Mouse (Mus musculus) hindbrain, embryonic 13.5 days (tissue): ENCODE data around the gene Zfp64. TPM values are rescaled to one million over a fixed set of nuclear protein-coding genes. Genes with fewer than 3 reads are reported as not detected.

Experiments
- ATAC-seq: fragments of 200-750 bp; cut with Nextera tagmentation; 2 replicates; pipeline ENCODE4 v1.8.0; 2017; ENCODE audit warnings: moderate TSS enrichment; ENCODE audit not compliant: low FRiP score
- H3K27ac ChIP-seq: fragments of 300-500 bp; sonication (generic); 2 replicates; pipeline ENCODE4 v1.5.1; 2015; ENCODE audit warnings: inconsistent platforms, mild to moderate bottlenecking, moderate library complexity
- H3K27me3 ChIP-seq: fragments of 300-500 bp; sonication (generic); 2 replicates; pipeline ENCODE4 v1.6.1; 2015; ENCODE audit warnings: mild to moderate bottlenecking, inconsistent platforms
- H3K36me3 ChIP-seq: fragments of 300-500 bp; sonication (generic); 2 replicates; pipeline ENCODE4 v1.6.1; 2015; ENCODE audit warnings: mild to moderate bottlenecking, inconsistent platforms
- H3K4me1 ChIP-seq: fragments of 300-500 bp; sonication (generic); replicated peaks from 2 replicates; pipeline ENCODE4 v1.6.1; 2015; ENCODE audit warnings: inconsistent platforms
- H3K4me2 ChIP-seq: fragments of 300-500 bp; sonication (generic); 2 replicates; pipeline ENCODE4 v1.6.1; 2015; ENCODE audit warnings: inconsistent platforms, mild to moderate bottlenecking, moderate library complexity
- H3K4me3 ChIP-seq: fragments of 300-500 bp; sonication (generic); 2 replicates; pipeline ENCODE4 v1.5.1; 2015; ENCODE audit warnings: mild to moderate bottlenecking, inconsistent platforms
- H3K9ac ChIP-seq: fragments of 300-500 bp; sonication (generic); 2 replicates; pipeline ENCODE4 v1.6.1; 2015; ENCODE audit warnings: mild to moderate bottlenecking, inconsistent platforms
- H3K9me3 ChIP-seq: fragments of 300-500 bp; sonication (generic); 2 replicates; pipeline ENCODE4 v1.6.1; 2016; ENCODE audit warnings: inconsistent platforms
- WGBS: fragments of 180-500 bp; shearing (Covaris S2); methylation state at CpG from one replicate; pipeline ENCODE4 v1.1.7; 2015; 5-methylcytosine and 5-hydroxymethylcytosine counted together
- polyA plus RNA-seq: library from polyadenylated mRNA; unstranded; fragments of >200 nt; fragmentation: Nextera tagmentation; extraction: Ambion mirVana; gene quantifications from 2 replicates; pipeline ENCODE4 v1.2.1, GENCODE M21; 2015

Zfp64 gene
- polyA plus RNA-seq, 1 experiment from 2014 or later = 28.7 TPM

- Histone ChIP-seq H3K4me2 (no peak overlapping the region), H3K9ac (no peak overlapping the region), H3K27ac (peak overlapping the region; percentile 70), H3K36me3 (peaks cover 75% of the 10 kb centered on the region), H3K9me3 (no peaks in the 10 kb centered on the region), H3K27me3 (no peaks in the 10 kb centered on the region), H3K4me1 (no peaks in the 10 kb centered on the region), H3K4me3 (no peak overlapping the region)
- 67% methylated on average over 10 of the region's 10 CpGs for WGBS
- ATAC-seq = no peak
Measured at GRCm38 (mm10) chr2:168939261-168939933, 16.0 kb downstream of the Zfp64 start.

- H3K9ac ChIP-seq = no peak overlapping the region
- no peaks in the 10 kb centered on the region for H3K4me1 ChIP-seq
- no peaks in the 10 kb centered on the region for H3K27me3 ChIP-seq
- peaks cover 78% of the 10 kb centered on the region for H3K36me3 ChIP-seq
- no peak overlapping the region for H3K27ac ChIP-seq
- no peaks in the 10 kb centered on the region for H3K9me3 ChIP-seq
- H3K4me2 ChIP-seq = no peak overlapping the region
- H3K4me3 ChIP-seq = no peak overlapping the region
- 87% methylated on average over 6 of the region's 6 CpGs for WGBS
- ATAC-seq = no peak
Measured at GRCm38 (mm10) chr2:168936896-168937295, 18.5 kb downstream of the Zfp64 start.

GRCm38 (mm10) chr2:168935165-168935564, 20.2 kb downstream of the Zfp64 start:
- H3K4me1 ChIP-seq = no peaks in the 10 kb centered on the region
- no peak overlapping the region for H3K27ac ChIP-seq
- no peaks in the 10 kb centered on the region for H3K9me3 ChIP-seq
- ATAC-seq = no peak
- H3K9ac ChIP-seq = no peak overlapping the region
- H3K27me3 ChIP-seq = no peaks in the 10 kb centered on the region
- peaks cover 79% of the 10 kb centered on the region for H3K36me3 ChIP-seq
- no peak overlapping the region for H3K4me3 ChIP-seq
- no peak overlapping the region for H3K4me2 ChIP-seq
- WGBS = 91% methylated on average over 35 of the region's 35 CpGs

- ATAC-seq = no peak
- Histone ChIP-seq H3K4me2 (no peak overlapping the region), H3K27ac (no peak overlapping the region), H3K9me3 (no peaks in the 10 kb centered on the region), H3K4me3 (no peak overlapping the region), H3K27me3 (no peaks in the 10 kb centered on the region), H3K9ac (no peak overlapping the region), H3K36me3 (peaks cover 59% of the 10 kb centered on the region), H3K4me1 (no peaks in the 10 kb centered on the region)
- WGBS = 94% methylated on average over 14 of the region's 14 CpGs
Measured at GRCm38 (mm10) chr2:168931686-168932085, 23.7 kb downstream of the Zfp64 start.

GRCm38 (mm10) chr2:168929691-168930090, 25.7 kb downstream of the Zfp64 start:
- 31% methylated on average over 10 of the region's 10 CpGs for WGBS
- no peaks in the 10 kb centered on the region for H3K27me3 ChIP-seq
- no peak overlapping the region for H3K4me2 ChIP-seq
- ATAC-seq = no peak
- H3K36me3 ChIP-seq = peaks cover 56% of the 10 kb centered on the region
- H3K4me1 ChIP-seq = no peaks in the 10 kb centered on the region
- no peak overlapping the region for H3K9ac ChIP-seq
- H3K27ac ChIP-seq = no peak overlapping the region
- H3K9me3 ChIP-seq = no peaks in the 10 kb centered on the region
- no peak overlapping the region for H3K4me3 ChIP-seq

GRCm38 (mm10) chr2:168927401-168927800, 28.0 kb downstream of the Zfp64 start:
- Histone ChIP-seq H3K9ac (no peak overlapping the region), H3K4me2 (no peak overlapping the region), H3K9me3 (no peaks in the 10 kb centered on the region), H3K36me3 (peaks cover 37% of the 10 kb centered on the region), H3K27ac (no peak overlapping the region), H3K4me1 (no peaks in the 10 kb centered on the region), H3K4me3 (no peak overlapping the region), H3K27me3 (no peaks in the 10 kb centered on the region)
- no peak for ATAC-seq
- 89% methylated on average over 7 of the region's 7 CpGs for WGBS

GRCm38 (mm10) chr2:168926257-168926810, 29.1 kb downstream of the Zfp64 start:
- Histone ChIP-seq H3K4me3 (no peak overlapping the region), H3K4me1 (no peaks in the 10 kb centered on the region), H3K27me3 (no peaks in the 10 kb centered on the region), H3K36me3 (peaks cover 34% of the 10 kb centered on the region), H3K9ac (no peak overlapping the region), H3K4me2 (no peak overlapping the region), H3K27ac (no peak overlapping the region), H3K9me3 (0 out of 2 replicates have a peak, but pooled peaks cover 3% of the 10 kb centered on the region)
- 86% methylated on average over 37 of the region's 37 CpGs for WGBS
- no peak for ATAC-seq

GRCm38 (mm10) chr2:168923706-168924105, 31.7 kb downstream of the Zfp64 start:
- Histone ChIP-seq H3K4me1 (no peaks in the 10 kb centered on the region), H3K9me3 (0 out of 2 replicates have a peak, but pooled peaks cover 3% of the 10 kb centered on the region), H3K4me3 (no peak overlapping the region), H3K9ac (no peak overlapping the region), H3K36me3 (peaks cover 29% of the 10 kb centered on the region), H3K4me2 (no peak overlapping the region), H3K27me3 (no peaks in the 10 kb centered on the region), H3K27ac (no peak overlapping the region)
- 14% methylated on average over 9 of the region's 9 CpGs for WGBS
- ATAC-seq = no peak

GRCm38 (mm10) chr2:168922466-168922865, 32.9 kb downstream of the Zfp64 start:
- no peak overlapping the region for H3K9ac ChIP-seq
- ATAC-seq = no peak
- H3K9me3 ChIP-seq = 0 out of 2 replicates have a peak, but pooled peaks cover 3% of the 10 kb centered on the region
- no peaks in the 10 kb centered on the region for H3K27me3 ChIP-seq
- 83% methylated on average over 5 of the region's 5 CpGs for WGBS
- peaks cover 24% of the 10 kb centered on the region for H3K36me3 ChIP-seq
- no peaks in the 10 kb centered on the region for H3K4me1 ChIP-seq
- no peak overlapping the region for H3K4me3 ChIP-seq
- H3K4me2 ChIP-seq = no peak overlapping the region
- H3K27ac ChIP-seq = no peak overlapping the region

- no peaks in the 10 kb centered on the region for H3K27me3 ChIP-seq
- no peak for ATAC-seq
Measured at GRCm38 (mm10) chr2:168920007-168920406, 35.4 kb downstream of the Zfp64 start.

GRCm38 (mm10) chr2:168912901-168913721, 42.3 kb downstream of the Zfp64 start:
- peak overlapping the region; percentile 93 for H3K4me2 ChIP-seq
- peaks cover 44% of the 10 kb centered on the region for H3K27me3 ChIP-seq
- H3K4me3 ChIP-seq = peak overlapping the region; percentile 52
- H3K9me3 ChIP-seq = no peaks in the 10 kb centered on the region
- H3K4me1 ChIP-seq = peaks cover 30% of the 10 kb centered on the region
- 1% methylated on average over 31 of the region's 31 CpGs for WGBS
- ATAC-seq = no peak
- no peak overlapping the region for H3K27ac ChIP-seq
- H3K36me3 ChIP-seq = no peaks in the 10 kb centered on the region
- peak overlapping the region; percentile 69 for H3K9ac ChIP-seq

More at GRCm38 (mm10) chr2:168920007-168920406, 35.4 kb downstream of the Zfp64 start:
- Histone ChIP-seq H3K9me3 (0 out of 2 replicates have a peak, but pooled peaks cover 3% of the 10 kb centered on the region), H3K27ac (no peak overlapping the region), H3K4me3 (no peak overlapping the region), H3K9ac (no peak overlapping the region), H3K4me2 (no peak overlapping the region), H3K4me1 (no peaks in the 10 kb centered on the region), H3K36me3 (peaks cover 7% of the 10 kb centered on the region)
- WGBS = 60% methylated on average over 15 of the region's 15 CpGs
